Mouse (Mus musculus) embryonic facial prominence, embryonic 14.5 days (tissue): ENCODE results near the gene Armcx4. TPM values are rescaled to one million over a fixed set of nuclear protein-coding genes. Genes with fewer than 3 reads are reported as not detected.
"Not testable (repeated sequence)": the region's sequence is repeated elsewhere in the genome, so short reads cannot be mapped to it uniquely, and the experiment has no call there.

Experiments
- ATAC-seq: fragments of 200-750 bp; cut with Nextera tagmentation; 2 replicates; pipeline ENCODE4 v1.8.0; 2017; ENCODE audit warnings: low read depth, moderate number of reproducible peaks, moderate TSS enrichment
- DNase-seq: peaks from one replicate; pipeline ENCODE4 v3.0.0-alpha.2; 2015; ENCODE audit warnings: low spot score
- H3K27ac ChIP-seq: fragments of 300-500 bp; sonication (generic); replicated peaks from 2 replicates; pipeline ENCODE4 v1.5.1; 2014; ENCODE audit warnings: low read depth, mild to moderate bottlenecking, low read length, moderate library complexity
- H3K27me3 ChIP-seq: fragments of 300-500 bp; sonication (generic); replicated peaks from 2 replicates; pipeline ENCODE4 v1.6.1; 2014; ENCODE audit warnings: low read length; ENCODE audit not compliant: control insufficient read depth, insufficient read depth
- H3K36me3 ChIP-seq: fragments of 300-500 bp; sonication (generic); 2 replicates; pipeline ENCODE4 v1.6.1; 2014; ENCODE audit warnings: low read length, mixed read lengths; ENCODE audit not compliant: control insufficient read depth, insufficient read depth
- H3K4me1 ChIP-seq: fragments of 300-500 bp; sonication (generic); 2 replicates; pipeline ENCODE4 v1.6.1; 2014; ENCODE audit warnings: antibody characterized with exemption, low read length; ENCODE audit not compliant: control insufficient read depth, insufficient read depth
- H3K4me2 ChIP-seq: fragments of 300-500 bp; sonication (generic); 2 replicates; pipeline ENCODE4 v1.6.1; 2014; ENCODE audit warnings: low read depth, mild to moderate bottlenecking, low read length, moderate library complexity, mixed read lengths
- H3K4me3 ChIP-seq: fragments of 300-500 bp; sonication (generic); 2 replicates; pipeline ENCODE4 v1.5.1; 2014; ENCODE audit warnings: low read depth, mild to moderate bottlenecking, low read length
- H3K9ac ChIP-seq: fragments of 300-500 bp; sonication (generic); 2 replicates; pipeline ENCODE4 v1.6.1; 2014; ENCODE audit warnings: low read depth, mild to moderate bottlenecking, low read length, moderate library complexity, mixed read lengths
- H3K9me3 ChIP-seq: fragments of 300-500 bp; sonication (generic); 2 replicates; pipeline ENCODE4 v1.6.1; 2016; ENCODE audit warnings: low read length; ENCODE audit not compliant: control insufficient read depth
- WGBS: fragments of 180-500 bp; shearing (Covaris S2); extraction: QIAGEN DNeasy Blood & Tissue Kit; methylation state at CpG from one replicate; pipeline ENCODE4 v1.1.7; 2014; 5-methylcytosine and 5-hydroxymethylcytosine counted together
- polyA plus RNA-seq: library from polyadenylated mRNA; unstranded; fragments of >200 nt; fragmentation: Nextera tagmentation; extraction: Ambion mirVana; gene quantifications from 2 replicates; pipeline ENCODE4 v1.2.1, GENCODE M21; 2014

The Armcx4 gene
- polyA plus RNA-seq, 1 experiment from 2014 or later, result 5.9 TPM

- peaks cover 19% of the 10 kb centered on the region; the same call in 1 of the 2 replicates for H3K36me3 ChIP-seq
- H3K4me3 ChIP-seq, result peak overlapping the region; percentile 52
- H3K9me3 ChIP-seq, result no peaks in the 10 kb centered on the region
- peak overlapping the region; percentile 95 for H3K27ac ChIP-seq
- DNase-seq (peak; percentile 84), ATAC-seq (peak; percentile 79)
- no peaks in the 10 kb centered on the region for H3K4me1 ChIP-seq
- peak overlapping the region; percentile 50 for H3K4me2 ChIP-seq
- peak overlapping the region; percentile 79 for H3K9ac ChIP-seq
- 14% methylated on average over 13 of the region's 14 CpGs for WGBS
- H3K27me3 ChIP-seq, result peaks cover 4% of the 10 kb centered on the region
Observed at GRCm38 (mm10) chrX:134718524-134718923, 32.2 kb downstream of the Armcx4 start.

DNA sequence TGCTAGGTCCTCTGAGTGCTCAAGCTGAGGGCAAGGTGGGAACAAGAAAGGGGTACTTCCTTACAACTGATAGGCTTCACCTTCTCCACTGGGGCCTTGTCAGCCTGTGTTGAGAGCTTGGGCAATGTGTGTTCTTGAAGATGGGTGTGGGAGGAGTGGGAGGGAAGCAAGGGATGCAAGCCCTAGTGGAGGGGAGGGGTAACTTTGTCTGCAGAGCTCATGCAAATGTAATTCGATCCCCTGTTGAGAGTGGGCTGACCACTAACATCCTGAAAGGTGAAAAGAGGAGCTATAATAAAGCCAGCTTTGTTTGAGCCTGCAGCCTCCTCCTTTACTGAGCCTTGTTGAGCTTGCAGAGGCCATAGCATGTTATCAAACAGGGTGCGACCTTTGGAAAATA, 37.4 kb downstream of the Armcx4 start:
- H3K27ac ChIP-seq, ATAC-seq: not testable (repeated sequence)

DNA sequence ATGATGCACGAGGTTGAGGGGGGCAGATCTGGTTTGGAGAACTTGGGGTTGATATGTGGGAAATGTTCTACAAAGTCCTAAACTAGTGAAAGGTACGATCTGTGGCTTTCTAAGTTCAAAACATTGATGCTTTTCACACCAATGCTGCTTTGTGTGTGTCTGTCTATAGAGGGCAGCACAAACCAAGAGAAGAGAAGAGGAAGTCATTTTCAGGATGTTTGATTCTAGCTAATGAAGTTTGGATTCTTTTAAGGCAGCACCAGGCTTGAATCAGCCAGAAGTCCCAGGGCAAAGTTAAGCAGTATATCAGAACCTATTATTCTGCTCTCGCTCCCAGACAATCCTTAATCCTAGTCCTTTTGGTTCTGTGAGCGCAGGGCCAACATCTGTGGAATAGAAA, 43.5 kb downstream of the Armcx4 start:
- Histone ChIP-seq H3K27ac (no peak overlapping the region), H3K9ac (no peak overlapping the region), H3K36me3 (no peaks in the 10 kb centered on the region), H3K9me3 (no peaks in the 10 kb centered on the region), H3K4me3 (no peak overlapping the region), H3K27me3 (peaks cover 11% of the 10 kb centered on the region; the same call in 1 of the 2 replicates), H3K4me2 (no peak overlapping the region), H3K4me1 (no peaks in the 10 kb centered on the region)
- WGBS, result 44% methylated on average over 4 of the region's 4 CpGs
- ATAC-seq (no peak), DNase-seq (peak; percentile 23)

More for the DNA sequence above, 37.4 kb downstream of the Armcx4 start:
- not testable (repeated sequence) for H3K4me3 ChIP-seq, H3K9me3 ChIP-seq, H3K9ac ChIP-seq, DNase-seq, H3K27me3 ChIP-seq, H3K4me1 ChIP-seq, H3K4me2 ChIP-seq
- WGBS, result 33% methylated on average over 1 of the region's 2 CpGs
- H3K36me3 ChIP-seq, result peaks cover 19% of the 10 kb centered on the region; the same call in 1 of the 2 replicates

GRCm38 (mm10) chrX:134737796-134738195, 51.5 kb downstream of the Armcx4 start:
- WGBS, result 94% methylated on average over 1 of the region's 1 CpGs

DNA sequence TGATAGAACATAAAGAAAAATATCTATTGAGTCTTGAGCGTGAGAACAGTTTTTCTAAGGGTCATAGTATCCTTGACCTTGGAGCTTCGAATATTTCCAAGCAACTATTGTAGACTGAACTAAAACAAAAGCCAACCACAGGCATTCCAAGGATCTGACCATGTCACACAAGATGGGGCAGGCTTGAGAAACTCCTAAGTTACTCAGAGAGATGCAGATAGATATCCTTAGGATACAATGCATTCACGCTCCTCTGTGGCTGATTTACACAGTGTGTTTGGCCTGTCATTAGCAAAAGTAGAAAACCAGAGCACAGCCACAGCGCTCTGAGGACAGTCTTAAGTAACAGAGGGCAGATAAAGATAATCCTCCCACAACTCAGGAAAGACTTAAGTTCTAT, 52.8 kb downstream of the Armcx4 start:
- Histone ChIP-seq H3K9me3 (no peaks in the 10 kb centered on the region), H3K4me1 (no peaks in the 10 kb centered on the region), H3K27me3 (0 out of 2 replicates have a peak, but pooled peaks cover 8% of the 10 kb centered on the region), H3K4me2 (no peak overlapping the region), H3K36me3 (no peaks in the 10 kb centered on the region), H3K9ac (no peak overlapping the region), H3K27ac (no peak overlapping the region), H3K4me3 (no peak overlapping the region)
- ATAC-seq (no peak), DNase-seq (no peak)
- 56% methylated on average over 4 of the region's 4 CpGs for WGBS

More at GRCm38 (mm10) chrX:134737796-134738195, 51.5 kb downstream of the Armcx4 start:
- H3K27ac ChIP-seq, result no peak overlapping the region
- ATAC-seq (no peak), DNase-seq (no peak)
- H3K9ac ChIP-seq, result no peak overlapping the region
- 0 out of 2 replicates have a peak, but pooled peaks cover 8% of the 10 kb centered on the region for H3K27me3 ChIP-seq
- no peaks in the 10 kb centered on the region for H3K4me1 ChIP-seq
- H3K4me2 ChIP-seq, result no peak overlapping the region
- no peak overlapping the region for H3K4me3 ChIP-seq
- no peaks in the 10 kb centered on the region for H3K36me3 ChIP-seq
- no peaks in the 10 kb centered on the region for H3K9me3 ChIP-seq

DNA sequence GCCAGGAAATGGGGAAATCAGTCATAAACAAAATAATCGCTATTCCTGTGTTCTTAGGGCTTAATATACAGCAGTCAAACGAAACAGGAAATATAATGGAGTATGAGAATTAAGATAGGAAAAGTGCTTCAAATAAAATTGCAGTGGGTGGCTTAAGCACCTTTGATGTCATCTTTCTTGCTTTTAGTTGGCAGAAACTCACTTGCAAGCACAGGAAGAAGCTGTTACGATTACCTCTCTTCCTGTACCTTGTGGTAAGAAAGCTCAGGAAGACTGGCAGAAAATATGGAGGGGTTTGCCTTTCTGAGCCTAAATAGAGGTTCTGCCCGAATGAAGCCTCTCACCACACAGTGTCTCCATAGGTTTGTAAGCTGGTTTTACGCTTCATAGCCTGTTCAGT, 55.5 kb downstream of the Armcx4 start:
- no peak overlapping the region for H3K4me2 ChIP-seq
- H3K27me3 ChIP-seq, result peaks cover 14% of the 10 kb centered on the region; the same call in 1 of the 2 replicates
- DNase-seq (no peak), ATAC-seq (no peak)
- no peak overlapping the region for H3K4me3 ChIP-seq
- no peaks in the 10 kb centered on the region for H3K9me3 ChIP-seq
- H3K4me1 ChIP-seq, result no peaks in the 10 kb centered on the region
- no peak overlapping the region for H3K27ac ChIP-seq
- H3K9ac ChIP-seq, result no peak overlapping the region
- WGBS, result 69% methylated on average over 5 of the region's 5 CpGs
- no peaks in the 10 kb centered on the region for H3K36me3 ChIP-seq

Other genes starting within 250 kb of the Armcx4 start
- gene Taf7l, start 210.0 kb upstream of the Armcx4 start, polyA plus RNA-seq, result 0.35 TPM in 1 of 2 replicates, not detected in the other
- gene Timm8a1, start 144.7 kb upstream of the Armcx4 start, polyA plus RNA-seq, result 69.9 and 70.3 TPM in 2 replicates
- gene Btk, start 102.9 kb upstream of the Armcx4 start, polyA plus RNA-seq, result 1.4 and 2.1 TPM in 2 replicates
- gene Rpl36a, start 100.9 kb upstream of the Armcx4 start, polyA plus RNA-seq, result 496 and 585 TPM in 2 replicates
- gene Gla, start 85.4 kb upstream of the Armcx4 start, polyA plus RNA-seq, result 3.9 and 4.9 TPM in 2 replicates
- 93.9 and 97.4 TPM in 2 replicates for gene Hnrnph2, start 85.3 kb upstream of the Armcx4 start, polyA plus RNA-seq
- 47.7 and 59.2 TPM in 2 replicates for gene Armcx1, start 31.4 kb downstream of the Armcx4 start, polyA plus RNA-seq
- 24.8 and 29.5 TPM in 2 replicates for gene Armcx6, start 64.9 kb downstream of the Armcx4 start, polyA plus RNA-seq
- 119 and 120 TPM in 2 replicates for gene Armcx3, start 70.1 kb downstream of the Armcx4 start, polyA plus RNA-seq
- 74.1 and 82.6 TPM in 2 replicates for gene Armcx2, start 122.7 kb downstream of the Armcx4 start, polyA plus RNA-seq